Mouse (Mus musculus): ENCODE data around the gene Tnfsf12. TPM values are rescaled to one million over a fixed set of nuclear protein-coding genes. Genes with fewer than 3 reads are reported as not detected.
A peak's percentile ranks its signal among the peaks of the same experiment; 100 is the strongest.
"Not testable (repeated sequence)": the region's sequence is repeated elsewhere in the genome, so short reads cannot be mapped to it uniquely, and the experiment has no call there.

Gene Tnfsf12
- polyA plus RNA-seq (2012; rRNA removed), result 2.9 and 3.3 TPM in 2 replicates

DNA sequence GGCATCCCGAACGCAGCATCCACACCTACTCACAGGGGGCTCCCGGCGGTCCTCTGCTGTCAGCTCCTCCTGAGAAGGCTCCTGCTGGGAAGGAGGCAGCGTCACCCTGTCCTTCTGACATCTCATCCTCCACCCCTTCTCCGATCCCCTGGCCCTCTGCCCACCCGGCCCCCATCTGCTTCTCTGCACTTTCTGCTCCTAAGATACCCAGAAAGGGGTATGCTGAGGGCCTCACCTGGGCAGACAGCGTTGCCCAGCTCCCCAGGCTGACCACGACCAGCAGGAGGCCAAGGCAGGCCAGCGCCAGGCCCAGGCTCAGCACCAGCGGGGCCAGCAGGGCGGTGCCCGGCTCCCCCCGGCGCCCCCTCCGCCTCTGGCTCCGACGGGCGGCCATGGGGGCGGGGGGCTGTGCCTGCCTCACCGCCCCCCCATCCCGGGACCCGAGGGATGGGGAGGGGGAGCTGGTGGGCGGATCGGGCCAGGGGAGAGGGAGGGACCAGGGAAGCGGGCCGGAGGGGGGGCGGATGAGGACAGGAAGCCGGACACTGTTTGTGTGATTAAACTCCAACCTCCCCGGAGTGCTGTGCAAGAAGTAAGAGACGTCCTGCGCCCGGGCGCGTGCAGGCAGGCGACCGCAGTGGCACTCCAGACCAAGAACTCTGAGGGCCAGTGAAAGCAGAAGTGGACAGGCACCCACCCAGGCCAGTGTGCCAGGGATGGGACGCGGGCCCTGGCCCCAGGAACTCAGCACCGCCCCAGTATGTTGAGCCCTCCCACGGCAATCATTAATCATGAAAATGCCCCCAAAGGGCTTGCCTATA lies at the start of gene Tnfsf12, which contains the start of gene Tnfsfm13:
Gene Tnfsf12 (minus strand): TSS at position 489 of the 821 bp plus-strand sequence.
Gene Tnfsfm13 (minus strand): TSS at position 738 of the 821 bp plus-strand sequence.
- no peaks in the 10 kb centered on the region for H3K27me3 ChIP-seq (ENCODE audit: control insufficient read depth, insufficient read depth, low read length)
- TF ChIP-seq CTCF (IDR thresholded peaks at IDR 0.05; ENCODE audit: control insufficient read depth, insufficient read depth, insufficient replicate concordance, low read depth, low read length) (no peak), POLR2A (IDR thresholded peaks at IDR 0.05; ENCODE audit: control insufficient read depth, low read depth, low read length) (peak; percentile 26; the same call in 1 of the 2 replicates)
- no peaks in the 10 kb centered on the region for H3K36me3 ChIP-seq (ENCODE audit: control insufficient read depth, insufficient read depth, low read length)
- H3K4me3 ChIP-seq (ENCODE audit: control insufficient read depth, low read depth, low read length), result peak within 1 kb of the TSS; percentile 76
- peak within 1 kb of the TSS; percentile 76 for H3K27ac ChIP-seq (ENCODE audit: control insufficient read depth, insufficient read depth, low read depth, low read length)
- H3K4me1 ChIP-seq (ENCODE audit: control insufficient read depth, insufficient read depth, low read length), result peaks cover 7% of the 10 kb centered on the region

DNA sequence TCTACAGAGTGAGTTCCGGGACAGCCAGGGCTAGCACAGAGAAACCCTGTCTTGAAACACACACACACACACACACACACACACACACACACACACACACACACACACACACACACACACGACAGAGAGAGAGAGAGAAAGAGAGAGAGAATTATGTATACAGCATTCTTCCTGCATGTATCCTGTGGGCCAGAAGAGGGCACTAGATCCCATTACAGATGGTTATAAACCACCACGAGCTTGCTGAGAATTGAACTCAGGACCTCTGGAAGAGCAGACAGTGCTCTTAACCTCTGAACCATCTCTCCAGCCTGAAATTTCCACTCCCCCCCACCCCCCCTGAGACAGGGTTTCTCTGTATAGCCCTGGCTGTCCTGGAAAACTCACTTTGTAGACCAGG lies 35.8 kb upstream of the Tnfsf12 start:
- not testable (repeated sequence) for H3K27ac ChIP-seq (ENCODE audit: control insufficient read depth, insufficient read depth, low read depth, low read length); H3K4me3 ChIP-seq (ENCODE audit: control insufficient read depth, low read depth, low read length); H3K36me3 ChIP-seq (ENCODE audit: control insufficient read depth, insufficient read depth, low read length); H3K27me3 ChIP-seq (ENCODE audit: control insufficient read depth, insufficient read depth, low read length); H3K4me1 ChIP-seq (ENCODE audit: control insufficient read depth, insufficient read depth, low read length)

DNA sequence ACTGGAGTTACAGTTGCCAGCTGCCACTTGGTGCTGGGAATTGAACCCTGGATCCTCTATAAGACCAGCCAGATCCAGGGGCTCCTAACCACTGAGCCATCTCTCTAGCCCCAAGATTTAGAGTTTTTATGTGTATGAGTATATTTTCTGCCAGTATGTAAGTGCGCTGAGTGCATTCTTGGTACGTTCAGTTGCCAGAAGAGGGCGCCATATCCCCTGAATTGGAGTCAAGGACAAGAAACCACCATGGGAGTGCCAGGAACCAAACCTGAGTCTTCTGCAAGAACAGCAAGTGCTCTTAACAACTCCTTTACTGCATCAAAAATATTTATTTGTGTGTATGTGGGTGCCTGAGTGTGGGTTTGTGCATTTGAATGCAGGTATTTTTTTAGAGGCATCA lies 33.4 kb upstream of the Tnfsf12 start:
- H3K27ac ChIP-seq (ENCODE audit: control insufficient read depth, insufficient read depth, low read depth, low read length), result no peak overlapping the region
- H3K27me3 ChIP-seq (ENCODE audit: control insufficient read depth, insufficient read depth, low read length), result no peaks in the 10 kb centered on the region
- H3K4me1 ChIP-seq (ENCODE audit: control insufficient read depth, insufficient read depth, low read length), result 0 out of 2 replicates have a peak, but pooled peaks cover 2% of the 10 kb centered on the region
- no peaks in the 10 kb centered on the region for H3K36me3 ChIP-seq (ENCODE audit: control insufficient read depth, insufficient read depth, low read length)
- H3K4me3 ChIP-seq (ENCODE audit: control insufficient read depth, low read depth, low read length), result no peak overlapping the region
- no peak for TF ChIP-seq POLR2A (IDR thresholded peaks at IDR 0.05; ENCODE audit: control insufficient read depth, low read depth, low read length)
- peak; percentile 38; the same call in 1 of the 2 replicates for TF ChIP-seq CTCF (IDR thresholded peaks at IDR 0.05; ENCODE audit: control insufficient read depth, insufficient read depth, insufficient replicate concordance, low read depth, low read length)

DNA sequence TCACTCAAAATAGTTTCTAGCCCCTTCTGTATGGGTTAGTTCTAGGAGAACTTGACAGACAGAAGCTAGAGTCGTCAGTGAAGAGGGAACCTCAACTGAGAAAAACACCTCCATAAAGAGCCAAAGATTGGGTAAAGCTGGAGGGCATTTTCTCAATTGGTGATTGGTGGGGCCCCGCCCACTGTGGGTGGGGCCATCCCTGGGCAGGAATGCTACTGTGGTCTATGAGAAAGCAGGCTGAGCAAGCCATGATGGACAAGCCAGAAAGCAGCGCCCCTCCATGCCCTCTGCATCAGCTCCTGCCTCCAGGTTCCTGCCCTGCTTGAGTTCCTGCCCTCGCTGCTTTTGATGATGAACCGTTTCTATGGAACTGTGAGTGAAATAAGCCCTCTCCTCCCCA lies 30.3 kb upstream of the Tnfsf12 start:
- no peak overlapping the region for H3K4me3 ChIP-seq (ENCODE audit: control insufficient read depth, low read depth, low read length)
- no peaks in the 10 kb centered on the region for H3K27me3 ChIP-seq (ENCODE audit: control insufficient read depth, insufficient read depth, low read length)
- no peak overlapping the region for H3K27ac ChIP-seq (ENCODE audit: control insufficient read depth, insufficient read depth, low read depth, low read length)
- no peaks in the 10 kb centered on the region for H3K36me3 ChIP-seq (ENCODE audit: control insufficient read depth, insufficient read depth, low read length)
- 0 out of 2 replicates have a peak, but pooled peaks cover 2% of the 10 kb centered on the region for H3K4me1 ChIP-seq (ENCODE audit: control insufficient read depth, insufficient read depth, low read length)
- TF ChIP-seq POLR2A (IDR thresholded peaks at IDR 0.05; ENCODE audit: control insufficient read depth, low read depth, low read length) (no peak), CTCF (IDR thresholded peaks at IDR 0.05; ENCODE audit: control insufficient read depth, insufficient read depth, insufficient replicate concordance, low read depth, low read length) (no peak)

DNA sequence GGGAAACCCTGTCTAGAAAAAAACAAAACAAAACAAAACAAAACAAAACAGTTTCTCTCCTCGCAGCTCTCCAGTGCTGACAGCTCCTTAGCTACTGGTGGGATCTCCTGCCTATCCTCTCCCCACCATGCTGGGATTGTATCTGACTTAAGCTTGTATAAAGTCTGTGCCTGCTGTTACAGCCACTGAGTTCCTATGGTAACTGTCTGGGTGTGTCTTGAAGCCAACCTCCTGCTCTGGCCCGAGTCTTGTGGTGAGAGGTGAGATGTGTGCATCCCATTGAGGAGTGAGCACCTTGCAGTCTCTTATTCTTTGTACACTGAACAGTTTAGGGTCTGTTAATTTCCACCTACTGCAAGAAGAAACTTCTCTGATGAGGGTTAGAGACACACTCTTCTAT lies 27.4 kb upstream of the Tnfsf12 start:
- Histone ChIP-seq H3K4me1 (ENCODE audit: control insufficient read depth, insufficient read depth, low read length) (peaks cover 2% of the 10 kb centered on the region; the same call in 1 of the 2 replicates), H3K36me3 (ENCODE audit: control insufficient read depth, insufficient read depth, low read length) (no peaks in the 10 kb centered on the region), H3K27ac (ENCODE audit: control insufficient read depth, insufficient read depth, low read depth, low read length) (no peak overlapping the region), H3K27me3 (ENCODE audit: control insufficient read depth, insufficient read depth, low read length) (no peaks in the 10 kb centered on the region), H3K4me3 (ENCODE audit: control insufficient read depth, low read depth, low read length) (no peak overlapping the region)
- TF ChIP-seq POLR2A (IDR thresholded peaks at IDR 0.05; ENCODE audit: control insufficient read depth, low read depth, low read length), result no peak
- no peak for TF ChIP-seq CTCF (IDR thresholded peaks at IDR 0.05; ENCODE audit: control insufficient read depth, insufficient read depth, insufficient replicate concordance, low read depth, low read length)

DNA sequence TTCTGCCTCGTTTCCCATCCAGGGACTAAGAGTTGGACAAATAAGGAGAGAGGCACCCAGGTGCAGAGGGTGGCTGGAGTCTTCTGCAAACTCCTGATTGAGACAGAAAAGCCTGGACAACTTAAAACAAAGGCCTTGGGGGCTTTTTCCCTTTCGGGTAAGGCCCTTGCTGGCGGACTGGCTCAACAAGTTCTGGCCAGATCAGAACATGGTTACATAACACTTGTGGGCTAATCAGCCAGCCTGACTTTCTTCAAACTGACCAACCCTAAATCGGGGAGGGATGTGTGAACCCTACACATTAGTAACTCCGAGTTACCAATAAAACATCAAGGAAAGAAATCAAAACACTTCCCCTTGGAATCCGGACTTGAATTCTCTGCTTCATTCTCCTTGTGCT lies 25.2 kb upstream of the Tnfsf12 start:
- no peaks in the 10 kb centered on the region; the same call in none of the 2 replicates for H3K4me1 ChIP-seq (ENCODE audit: control insufficient read depth, insufficient read depth, low read length)
- no peaks in the 10 kb centered on the region for H3K36me3 ChIP-seq (ENCODE audit: control insufficient read depth, insufficient read depth, low read length)
- TF ChIP-seq CTCF (IDR thresholded peaks at IDR 0.05; ENCODE audit: control insufficient read depth, insufficient read depth, insufficient replicate concordance, low read depth, low read length) (no peak), POLR2A (IDR thresholded peaks at IDR 0.05; ENCODE audit: control insufficient read depth, low read depth, low read length) (no peak)
- no peak overlapping the region for H3K4me3 ChIP-seq (ENCODE audit: control insufficient read depth, low read depth, low read length)
- no peak overlapping the region for H3K27ac ChIP-seq (ENCODE audit: control insufficient read depth, insufficient read depth, low read depth, low read length)
- no peaks in the 10 kb centered on the region for H3K27me3 ChIP-seq (ENCODE audit: control insufficient read depth, insufficient read depth, low read length)

DNA sequence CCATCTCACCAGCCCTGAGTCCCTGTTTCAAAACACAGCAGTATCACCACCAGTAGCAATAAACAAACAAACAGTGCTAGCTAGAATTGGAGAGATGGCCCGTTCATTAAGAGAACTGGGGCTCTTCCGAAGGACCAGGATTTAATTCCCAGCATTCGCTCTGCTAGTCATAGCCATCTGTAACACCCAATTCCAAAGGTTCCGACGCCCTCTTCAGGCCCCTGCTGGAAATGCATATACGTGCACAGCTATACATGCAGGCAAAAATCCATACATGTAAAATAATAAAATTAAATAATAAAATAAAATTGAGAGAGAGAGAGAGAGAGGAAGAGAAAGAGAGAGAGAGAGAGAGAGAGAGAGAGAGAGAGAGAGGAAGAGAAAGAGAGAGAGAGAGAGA lies 23.8 kb upstream of the Tnfsf12 start:
- TF ChIP-seq POLR2A (IDR thresholded peaks at IDR 0.05; ENCODE audit: control insufficient read depth, low read depth, low read length) (no peak), CTCF (IDR thresholded peaks at IDR 0.05; ENCODE audit: control insufficient read depth, insufficient read depth, insufficient replicate concordance, low read depth, low read length) (peak; percentile 11; the same call in 1 of the 2 replicates)
- Histone ChIP-seq H3K27ac (ENCODE audit: control insufficient read depth, insufficient read depth, low read depth, low read length) (no peak overlapping the region), H3K27me3 (ENCODE audit: control insufficient read depth, insufficient read depth, low read length) (no peaks in the 10 kb centered on the region), H3K4me1 (ENCODE audit: control insufficient read depth, insufficient read depth, low read length) (peaks cover 2% of the 10 kb centered on the region), H3K4me3 (ENCODE audit: control insufficient read depth, low read depth, low read length) (no peak overlapping the region), H3K36me3 (ENCODE audit: control insufficient read depth, insufficient read depth, low read length) (no peaks in the 10 kb centered on the region)

Measured in testis, adult 2 months (tissue).